Mouse (Mus musculus): Measurements from ENCODE around the gene Aloxe3.

DNA sequence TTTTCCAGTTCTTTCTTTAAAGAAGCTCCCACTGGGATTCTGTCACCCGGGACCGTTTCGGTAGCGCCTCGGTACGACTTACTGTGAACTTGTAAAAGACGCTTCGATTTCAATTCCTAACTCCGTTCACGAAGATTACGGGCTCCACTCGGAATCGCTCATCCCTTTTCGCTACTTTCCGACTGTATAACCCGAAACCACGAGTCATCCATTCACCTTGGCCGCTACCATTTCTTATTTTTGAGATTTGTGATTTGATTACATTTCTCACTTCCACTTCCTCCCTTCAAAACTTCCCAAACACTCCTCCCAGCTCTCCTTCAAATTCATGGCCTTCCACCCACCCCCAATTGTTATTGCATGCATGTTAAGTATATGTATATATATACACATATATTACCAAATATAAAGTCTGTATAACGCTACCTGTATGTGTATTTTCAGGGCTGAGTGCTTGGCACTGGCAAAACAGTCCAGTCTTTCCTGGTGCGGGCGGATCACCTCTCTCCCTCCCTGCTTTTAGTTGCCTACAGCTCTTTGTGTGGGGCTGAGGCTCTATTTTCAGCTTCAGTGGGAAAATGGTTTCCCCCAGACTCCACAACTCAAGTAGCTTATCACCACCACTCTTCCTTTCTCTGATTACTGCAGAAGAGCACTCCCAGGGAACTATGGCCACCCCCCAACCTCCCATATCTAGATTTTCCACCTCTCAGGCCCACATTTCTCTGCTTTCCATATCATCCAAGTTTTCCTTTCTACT lies 14.5 kb upstream of the Aloxe3 start:
- TF ChIP-seq CTCF (IDR thresholded peaks at IDR 0.05; ENCODE audit: low read depth) (no peak), EP300 (IDR thresholded peaks at IDR 0.05; ENCODE audit: low read depth) (no peak)
